Mouse (Mus musculus) layer of hippocampus, adult 2 months (tissue): ENCODE results near the gene Casz1. TPM values are rescaled to one million over a fixed set of nuclear protein-coding genes. Genes with fewer than 3 reads are reported as not detected.

Experiments used
- DNase-seq, 2 experiments: peaks; one replicate each; pipeline ENCODE4 v3.0.0; 2022; ENCODE audit warnings: low spot score in 2 of 2
- H3K27ac ChIP-seq: fragments of 200-600 bp; 2 replicates; pipeline ENCODE4 v1.8.1; 2022
- H3K4me3 ChIP-seq: fragments of 200-600 bp; 2 replicates; pipeline ENCODE4 v1.8.1; 2022; ENCODE audit warnings: mild to moderate bottlenecking
- CTCF ChIP-seq: fragments of 200-600 bp; conservative IDR thresholded peaks from 2 replicates; pipeline ENCODE4 v1.8.1; 2022; ENCODE audit warnings: antibody characterized with exemption, mild to moderate bottlenecking, moderate library complexity
- total RNA-seq, 2 experiments: library from RNA; stranded (reverse); gene quantifications; 2 replicates each; pipeline ENCODE4 v1.2.3; 2021

The Casz1 gene
- total RNA-seq, 2 experiments from 2014 or later, result 0.34 to 0.56 TPM

DNA sequence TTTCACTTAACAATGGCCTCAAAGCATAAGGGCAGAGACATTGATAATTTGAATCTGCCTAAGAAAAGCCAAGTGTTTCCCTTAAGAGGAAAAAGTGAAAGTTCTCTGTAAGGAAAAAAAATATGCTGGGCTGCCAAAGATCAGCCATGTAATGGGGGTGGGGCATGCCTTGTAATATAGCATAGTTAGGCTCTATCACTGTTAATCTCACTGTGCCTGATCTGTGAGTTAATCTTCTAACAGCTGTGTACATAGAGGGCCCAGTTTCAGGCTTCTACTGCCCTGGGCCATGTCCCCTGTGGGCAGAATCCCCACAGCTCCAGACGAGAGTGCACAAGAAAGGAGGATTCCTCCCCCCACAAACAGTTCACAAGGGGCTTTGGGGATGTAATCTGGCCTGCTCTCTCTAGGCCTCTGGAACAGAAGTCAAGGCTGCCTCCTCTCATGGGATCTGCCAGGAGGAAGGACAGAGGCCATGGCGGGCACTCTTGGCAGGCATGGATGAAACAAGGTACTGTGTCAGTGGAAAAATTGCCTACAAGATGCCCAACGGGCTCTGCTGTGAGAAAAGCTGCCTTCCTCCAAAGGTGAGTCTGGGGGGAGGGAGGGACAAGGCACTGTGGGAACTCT is 167.5 kb downstream of the Casz1 start:
- no peak for DNase-seq
- no peak overlapping the region for H3K27ac ChIP-seq
- no peak overlapping the region for H3K4me3 ChIP-seq
- no peak for TF ChIP-seq CTCF

DNA sequence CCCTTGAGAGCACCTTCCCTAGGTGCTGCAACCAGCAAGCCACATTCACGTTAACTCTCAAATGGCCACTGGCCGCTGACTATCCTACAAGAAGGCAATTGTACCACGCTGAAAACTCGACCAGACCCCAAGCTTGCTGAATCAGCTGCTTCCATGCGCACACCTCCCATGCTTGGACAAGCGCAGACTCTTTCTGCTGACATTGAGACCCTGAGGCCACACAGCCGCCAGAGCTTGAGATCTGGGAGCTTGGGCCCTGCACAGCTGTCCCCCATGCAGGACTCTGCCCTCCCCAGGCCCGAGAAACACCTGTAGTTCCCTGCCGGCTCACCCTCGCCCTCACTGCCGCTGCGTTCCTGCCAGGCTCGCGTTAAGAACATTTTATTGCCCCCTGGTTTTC is 168.5 kb downstream of the Casz1 start:
- Histone ChIP-seq H3K27ac (no peak overlapping the region), H3K4me3 (no peak overlapping the region)
- no peak for TF ChIP-seq CTCF
- DNase-seq, result no peak

DNA sequence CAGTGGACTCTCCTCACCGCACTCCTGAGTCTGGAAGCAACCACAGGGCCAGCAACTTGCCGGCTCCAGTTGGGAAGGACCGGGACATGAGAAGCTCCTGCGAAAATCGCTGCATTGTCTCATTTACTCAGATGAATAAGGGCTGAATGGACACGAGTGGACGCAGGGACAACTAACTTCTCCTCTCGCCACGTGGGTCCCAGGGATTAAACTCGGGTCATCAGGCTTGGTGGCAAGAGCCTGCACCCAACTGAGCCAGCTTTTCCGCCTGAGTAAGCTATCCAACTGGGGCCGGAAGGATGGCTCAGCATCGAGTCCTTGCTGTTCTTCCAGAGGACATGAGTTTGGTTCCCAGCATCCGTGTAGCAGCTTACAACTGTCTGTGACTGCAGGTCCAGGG is 169.2 kb downstream of the Casz1 start:
- H3K27ac ChIP-seq, result no peak overlapping the region
- DNase-seq, result no peak
- H3K4me3 ChIP-seq, result no peak overlapping the region
- TF ChIP-seq CTCF, result no peak

GRCm38 (mm10) chr4:148974833-148975232 is 170.6 kb downstream of the Casz1 start:
- TF ChIP-seq CTCF, result no peak
- no peak overlapping the region for H3K27ac ChIP-seq
- no peak overlapping the region for H3K4me3 ChIP-seq
- DNase-seq, result no peak

DNA sequence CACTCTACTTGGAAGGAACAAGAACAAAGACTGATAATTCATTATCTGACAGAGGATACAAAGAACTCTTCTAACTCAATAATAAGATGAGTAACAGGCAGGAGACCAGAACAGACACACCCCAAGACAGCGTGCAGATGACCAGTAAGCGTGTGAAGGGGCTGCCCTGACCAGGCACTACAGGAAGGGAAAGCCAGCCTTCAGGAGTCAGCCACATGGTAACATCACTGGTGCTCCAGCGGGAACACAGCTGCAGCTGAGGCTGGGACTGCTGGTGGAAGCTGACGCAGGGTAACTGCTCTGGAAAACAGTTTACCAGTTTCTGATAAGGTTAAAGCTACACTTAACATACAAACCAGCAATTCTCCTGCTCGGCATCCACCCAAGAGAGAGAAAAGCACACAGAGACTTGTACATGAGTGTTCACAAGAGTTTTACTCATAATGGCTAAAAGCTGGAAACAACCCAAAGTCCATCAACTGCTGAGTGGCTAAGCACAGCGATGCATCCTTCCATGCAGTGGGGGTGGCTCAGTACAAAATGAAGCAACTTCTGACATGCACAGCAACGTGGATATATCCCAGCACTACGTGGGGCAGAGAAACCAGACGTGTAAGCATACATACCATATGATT is 174.1 kb downstream of the Casz1 start:
- H3K27ac ChIP-seq, result no peak overlapping the region
- H3K4me3 ChIP-seq, result no peak overlapping the region
- TF ChIP-seq CTCF, result no peak
- no peak for DNase-seq

- TF ChIP-seq CTCF, result no peak
- DNase-seq, result no peak
- Histone ChIP-seq H3K4me3 (no peak overlapping the region), H3K27ac (no peak overlapping the region)
Observed at GRCm38 (mm10) chr4:148978926-148979325, 174.7 kb downstream of the Casz1 start.

- Histone ChIP-seq H3K4me3 (no peak overlapping the region), H3K27ac (no peak overlapping the region)
- no peak for TF ChIP-seq CTCF
- no peak for DNase-seq
Observed at GRCm38 (mm10) chr4:148979837-148980236, 175.6 kb downstream of the Casz1 start.

DNA sequence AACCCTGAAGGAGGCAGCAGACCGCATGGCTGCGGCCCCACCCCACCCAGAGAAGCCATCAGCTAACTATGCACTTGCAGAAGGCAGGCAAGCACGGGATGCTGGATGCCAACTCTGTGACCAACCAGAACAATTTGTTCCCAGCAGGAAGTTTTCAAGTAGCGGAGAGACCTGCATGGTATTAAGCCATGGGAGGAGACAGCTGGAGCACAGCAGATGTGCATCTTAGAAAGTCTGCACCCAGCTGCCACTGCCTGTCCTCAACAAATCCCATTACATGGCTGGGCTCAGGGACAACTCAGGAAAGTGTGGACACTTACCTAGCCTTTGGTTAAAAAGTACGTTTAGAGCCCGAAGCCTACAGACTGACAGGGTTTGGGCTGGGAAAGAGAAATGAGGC is 178.0 kb downstream of the Casz1 start:
- H3K4me3 ChIP-seq, result no peak overlapping the region
- no peak for DNase-seq
- TF ChIP-seq CTCF, result no peak
- H3K27ac ChIP-seq, result no peak overlapping the region

DNA sequence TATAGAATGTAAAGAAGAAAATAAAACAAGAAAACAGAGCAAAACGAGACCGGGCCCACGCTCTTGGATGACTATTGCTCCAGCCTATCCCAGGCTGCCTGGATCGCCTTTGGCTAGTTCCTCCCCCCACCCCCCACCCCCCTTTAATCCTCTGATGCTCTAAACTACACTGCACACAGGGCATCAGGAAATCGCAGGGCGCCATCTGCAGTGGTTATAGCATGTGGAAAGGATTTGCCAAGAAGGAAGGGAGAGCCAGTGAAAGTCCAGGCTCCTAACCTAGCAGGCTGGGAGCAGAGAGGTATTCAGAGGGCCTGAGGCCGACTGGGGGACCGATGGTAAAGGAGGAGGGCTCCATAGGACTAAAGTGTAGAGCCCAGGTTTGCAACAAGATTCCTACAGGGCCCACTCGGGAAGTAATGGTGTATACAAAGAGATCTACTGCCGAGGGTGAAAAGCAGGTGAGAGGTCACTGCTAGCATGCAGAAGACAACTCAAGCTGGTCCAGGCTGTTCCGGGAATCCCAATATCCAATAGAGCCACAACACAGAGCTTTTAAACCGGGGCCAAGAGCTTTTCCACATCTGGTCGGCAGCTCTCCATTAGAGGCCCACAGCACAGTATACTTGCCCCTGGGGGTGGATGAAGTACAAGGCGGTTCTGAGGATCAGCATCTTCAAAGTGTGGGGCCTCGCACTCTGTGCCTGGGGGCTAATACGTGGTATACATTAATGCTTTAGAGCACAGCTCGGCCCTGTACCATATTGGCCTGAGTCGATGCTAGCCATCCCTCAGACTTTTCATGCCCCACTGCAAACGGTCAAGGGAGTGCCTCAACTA is 180.7 kb downstream of the Casz1 start:
- TF ChIP-seq CTCF, result no peak
- no peak overlapping the region for H3K27ac ChIP-seq
- no peak overlapping the region for H3K4me3 ChIP-seq
- no peak for DNase-seq

DNA sequence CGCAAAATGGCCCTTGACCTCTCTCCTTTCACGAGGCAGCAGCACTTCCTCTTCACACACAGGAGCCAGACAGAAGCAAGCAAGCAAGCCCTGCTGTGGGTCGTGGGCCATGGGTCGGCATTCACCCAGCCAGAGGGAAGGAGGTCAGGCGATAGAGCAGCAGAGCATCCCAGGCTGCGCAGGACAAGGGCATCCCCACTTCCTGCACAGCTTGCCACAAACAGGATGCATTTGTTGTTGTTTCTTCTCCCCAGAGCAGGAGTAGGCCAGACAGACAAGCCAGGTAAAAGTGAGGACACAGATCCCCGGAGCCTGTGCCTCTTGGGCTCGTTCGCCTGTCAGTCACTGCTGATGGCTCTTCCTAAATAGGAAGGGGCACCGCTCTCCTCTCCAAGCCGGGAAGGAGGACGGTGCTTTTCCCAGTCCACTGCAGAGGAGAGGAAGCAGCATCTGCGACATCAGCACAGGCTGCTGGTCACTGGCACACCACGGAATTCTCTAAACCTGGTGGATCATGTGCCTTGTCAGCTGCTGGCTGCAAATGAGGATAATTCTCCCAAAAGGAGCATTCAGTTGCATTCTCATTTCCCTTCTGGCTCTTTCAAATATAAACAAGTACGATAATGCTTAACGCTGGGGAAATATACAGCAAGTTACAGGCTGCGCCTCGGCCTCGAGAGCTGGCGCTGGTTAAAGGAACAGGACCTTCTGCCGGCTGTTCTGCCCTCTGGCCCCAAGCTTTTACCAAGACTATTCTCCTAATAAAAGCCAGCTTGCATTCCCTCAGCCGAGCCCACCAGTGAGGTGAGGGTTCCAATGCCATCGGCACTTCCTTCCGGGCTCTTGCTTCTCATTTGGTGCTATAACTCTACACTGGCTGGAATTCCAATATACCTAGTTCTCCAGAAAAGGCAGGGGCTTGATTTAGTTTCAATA is 181.6 kb downstream of the Casz1 start:
- Histone ChIP-seq H3K4me3 (no peak overlapping the region), H3K27ac (no peak overlapping the region)
- TF ChIP-seq CTCF, result no peak
- DNase-seq, result peak in 1 of 2 experiments; percentile 22

GRCm38 (mm10) chr4:148990038-148990437 is 185.8 kb downstream of the Casz1 start:
- TF ChIP-seq CTCF, result no peak
- DNase-seq, result no peak
- Histone ChIP-seq H3K4me3 (no peak overlapping the region), H3K27ac (no peak overlapping the region)

GRCm38 (mm10) chr4:148993948-148994347 is 189.7 kb downstream of the Casz1 start:
- no peak overlapping the region for H3K4me3 ChIP-seq
- no peak for TF ChIP-seq CTCF
- DNase-seq, result no peak

More at GRCm38 (mm10) chr4:148993948-148994347, 189.7 kb downstream of the Casz1 start:
- no peak overlapping the region for H3K27ac ChIP-seq
